Mouse (Mus musculus) CD4-positive, CD25-positive, alpha-beta regulatory T cell, adult 4 months (primary cell): Measurements from ENCODE around the gene Prc1. TPM values are rescaled to one million over a fixed set of nuclear protein-coding genes. Genes with fewer than 3 reads are reported as not detected.
"Not testable (repeated sequence)": the region's sequence is repeated elsewhere in the genome, so short reads cannot be mapped to it uniquely, and the experiment has no call there.

Experiments used
- ATAC-seq: one replicate; pipeline ENCODE4 v1.8.0; 2017
- polyA plus RNA-seq, 2 experiments: library from polyadenylated mRNA; unstranded; fragments of 100-300 nt; shearing (Covaris generic); gene quantifications; one replicate each; pipeline ENCODE4 v1.2.1; 2017

The Prc1 gene
- polyA plus RNA-seq, 2 experiments from 2014 or later, result 16.9 to 30.3 TPM

DNA sequence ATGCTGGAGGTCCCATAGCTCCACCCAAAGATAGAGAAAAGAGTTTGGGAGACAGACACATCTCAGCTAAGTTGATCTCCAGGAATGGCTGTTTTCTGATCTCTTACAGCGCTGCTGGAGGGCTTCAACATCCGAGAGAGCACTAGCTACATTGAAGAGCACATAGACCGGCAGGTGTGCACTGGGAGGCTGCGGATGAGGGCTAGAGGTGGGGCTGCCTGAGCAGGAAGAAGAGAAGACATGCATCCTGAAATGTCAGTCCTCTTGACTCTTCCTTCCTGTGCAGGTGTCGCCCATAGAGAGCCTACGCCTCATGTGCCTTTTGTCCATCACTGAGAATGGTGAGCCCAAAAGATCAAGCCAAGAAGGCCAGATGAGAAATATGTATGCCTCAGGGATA lies 8.5 kb upstream of the Prc1 start:
- ATAC-seq, result no peak

DNA sequence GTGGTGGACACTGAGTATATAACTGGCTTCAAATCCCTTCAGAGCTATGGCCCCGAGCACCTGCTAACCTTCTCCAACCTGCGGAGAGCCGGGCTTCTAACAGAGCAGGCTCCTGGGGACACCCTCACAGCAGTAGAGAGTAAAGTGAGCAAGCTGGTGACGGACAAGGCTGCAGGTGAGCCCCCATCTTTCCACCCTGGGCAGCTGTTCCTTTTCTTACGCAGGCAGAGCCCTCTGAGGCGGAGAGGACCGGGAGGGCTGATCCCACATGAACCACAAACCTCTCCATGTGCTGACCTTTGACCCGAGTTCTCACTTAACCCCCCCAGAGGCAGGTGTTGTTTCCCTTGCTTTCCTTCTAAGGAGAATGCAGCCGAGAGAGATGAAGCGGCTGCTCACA lies 6.5 kb upstream of the Prc1 start:
- no peak for ATAC-seq

DNA sequence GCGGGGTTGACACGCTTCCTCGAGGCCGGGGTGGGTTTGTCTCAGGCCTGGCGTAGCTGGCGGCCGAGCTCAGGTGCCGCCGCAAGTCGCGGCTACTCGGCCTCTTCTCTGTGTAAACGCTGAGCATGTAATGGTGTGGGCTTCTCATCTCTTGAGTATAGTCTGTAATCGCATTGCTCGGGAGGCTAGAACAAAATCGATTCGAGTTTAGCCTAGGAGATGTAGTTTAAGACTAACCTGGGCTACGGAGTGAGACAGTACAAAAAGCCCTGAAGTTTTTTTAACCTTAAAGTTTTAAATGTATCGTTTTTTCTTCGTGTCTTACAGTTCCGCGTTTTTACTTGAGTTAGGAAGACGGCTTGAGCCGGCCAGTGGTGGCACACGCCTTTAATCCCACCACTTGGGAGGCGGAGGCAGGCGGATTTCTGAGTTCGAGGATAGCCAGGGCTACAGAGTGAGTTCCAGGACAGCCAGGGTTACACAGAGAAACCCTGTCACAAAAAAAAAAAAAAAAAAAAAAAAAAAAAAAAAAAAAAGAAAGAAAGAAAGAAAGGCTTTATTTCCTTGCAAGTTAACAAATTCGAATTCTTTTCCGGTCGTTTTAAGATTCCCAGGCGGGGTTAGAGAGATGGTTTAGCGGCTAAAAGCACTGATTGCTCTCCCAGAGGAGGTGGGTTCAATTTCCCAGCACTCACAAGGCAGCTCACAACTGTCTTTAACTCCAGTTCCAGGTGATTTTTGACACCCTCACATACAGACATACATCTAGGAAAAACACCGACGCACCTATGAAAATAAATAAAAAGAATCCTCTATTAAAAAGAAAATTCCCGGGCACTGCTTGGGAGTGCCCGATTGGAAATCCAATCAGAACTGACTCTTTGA lies 756 bp downstream of the Prc1 start:
- peak; percentile 12 for ATAC-seq

DNA sequence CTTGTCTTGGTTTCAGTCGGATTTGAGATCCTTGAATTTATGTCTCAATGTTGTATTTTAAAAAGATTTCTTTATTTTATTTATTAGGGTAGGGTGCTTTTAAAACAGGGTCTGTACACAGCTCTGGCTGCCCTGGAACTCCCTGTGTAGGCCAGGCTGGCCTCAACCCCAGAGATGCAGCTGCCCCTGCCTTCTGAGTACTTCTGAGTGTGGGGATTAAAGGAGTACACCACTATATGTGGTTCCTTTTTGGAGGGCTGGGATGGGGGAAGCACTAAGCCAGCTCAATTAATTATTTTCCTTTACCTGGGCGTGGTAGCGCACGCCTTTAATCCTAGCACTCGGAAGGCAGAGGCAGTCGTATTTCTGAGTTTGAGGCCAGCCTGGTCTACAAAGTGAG lies 2.2 kb downstream of the Prc1 start:
- ATAC-seq, result no peak

DNA sequence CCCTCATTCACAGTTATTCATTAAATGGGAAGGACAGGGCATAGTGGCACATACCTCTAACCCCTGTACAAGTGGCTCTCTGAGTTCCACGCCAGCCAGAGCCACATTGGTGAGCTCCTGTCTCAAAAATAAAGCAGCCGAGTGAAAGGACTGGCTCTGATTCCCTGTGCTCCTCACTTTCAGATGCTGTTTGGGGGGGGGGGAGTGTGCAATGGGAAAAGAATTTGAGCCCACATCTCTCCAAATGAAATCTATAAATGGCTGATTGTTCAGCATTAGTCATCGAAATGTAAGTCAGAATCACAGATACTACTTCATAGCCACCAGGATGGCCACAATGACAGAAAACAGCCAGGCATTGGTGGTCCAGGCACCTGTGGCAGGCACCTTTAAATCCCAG lies 2.8 kb downstream of the Prc1 start:
- no peak for ATAC-seq

DNA sequence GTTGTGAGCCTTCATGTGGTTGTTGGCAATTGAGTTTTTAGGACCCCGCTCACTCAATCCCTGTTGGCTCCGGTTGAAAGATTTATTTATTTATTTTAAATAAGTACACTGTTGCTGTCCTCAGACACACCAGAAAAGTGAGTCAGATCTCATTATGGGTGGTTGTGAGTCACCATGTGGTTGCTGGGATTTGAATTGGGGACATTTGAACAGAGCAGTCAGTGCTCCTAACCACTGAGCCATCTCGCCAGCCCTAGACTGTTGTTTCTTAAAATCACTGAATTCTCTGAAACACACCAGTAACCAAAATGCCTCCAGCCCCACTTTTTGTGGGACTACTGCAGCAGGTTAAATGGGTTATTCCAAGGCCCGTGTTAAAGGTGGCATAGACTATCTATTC lies 4.5 kb downstream of the Prc1 start:
- ATAC-seq, result no peak

GRCm38 (mm10) chr7:80299568-80299967 lies 5.3 kb downstream of the Prc1 start:
- ATAC-seq, result peak; percentile 70

DNA sequence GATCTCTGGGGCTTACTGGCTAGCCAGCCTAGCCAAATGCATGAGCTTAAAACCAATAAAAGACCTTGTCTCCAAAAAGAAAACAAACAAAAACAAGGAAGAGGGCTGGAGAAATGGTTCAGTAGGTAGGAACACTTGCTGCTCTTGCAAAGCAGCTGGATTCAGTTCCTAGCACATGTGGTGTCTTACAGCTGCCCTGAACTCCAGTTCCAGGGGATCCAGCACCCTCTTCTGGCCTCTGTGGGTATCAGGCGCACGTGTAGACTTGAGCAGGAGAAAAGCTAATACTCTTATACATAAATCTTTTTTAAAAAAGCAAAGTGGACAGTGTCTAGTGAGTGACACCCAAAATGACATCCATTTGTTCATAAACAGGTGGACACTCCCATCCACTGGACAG lies 7.3 kb downstream of the Prc1 start:
- no peak for ATAC-seq

GRCm38 (mm10) chr7:80307766-80308165 lies 13.5 kb downstream of the Prc1 start:
- ATAC-seq, result no peak

DNA sequence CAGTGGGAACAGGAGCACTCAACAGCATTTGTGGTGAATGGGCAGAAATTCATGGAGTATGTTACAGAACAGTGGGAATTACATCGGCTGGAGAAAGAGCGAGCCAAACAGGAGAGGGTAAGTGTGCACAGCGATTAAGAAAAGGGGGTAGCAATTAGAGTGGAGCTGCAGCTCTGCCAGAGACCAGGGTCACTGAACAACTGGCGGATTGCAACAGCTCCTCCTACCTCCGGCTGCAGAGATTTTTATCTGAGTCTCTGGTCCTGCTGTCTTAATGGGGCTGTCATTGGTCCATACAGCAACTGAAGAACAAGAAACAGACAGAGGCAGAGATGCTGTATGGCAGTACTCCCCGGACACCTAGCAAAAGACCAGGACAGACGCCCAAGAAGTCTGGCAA lies 16.5 kb downstream of the Prc1 start:
- ATAC-seq, result no peak

DNA sequence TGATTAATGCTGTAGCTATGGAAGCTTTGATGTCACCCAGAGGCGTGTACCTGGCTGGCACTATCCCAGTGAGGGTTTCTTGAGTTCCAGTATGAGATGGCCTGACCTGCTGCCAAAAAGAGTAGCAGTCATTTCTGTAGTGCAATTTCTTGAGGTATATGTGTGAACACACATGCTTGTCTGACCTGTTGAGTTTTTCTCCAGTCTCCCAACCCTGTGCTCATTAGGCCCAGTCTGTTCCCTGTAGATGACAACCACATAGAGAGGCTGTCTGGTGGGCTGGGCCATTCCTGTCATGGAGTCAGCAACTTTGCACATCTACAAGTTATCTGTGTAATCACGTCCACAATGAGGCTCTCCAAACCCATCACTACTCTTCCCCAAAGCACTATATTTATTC lies 21.5 kb downstream of the Prc1 start:
- ATAC-seq, result no peak

DNA sequence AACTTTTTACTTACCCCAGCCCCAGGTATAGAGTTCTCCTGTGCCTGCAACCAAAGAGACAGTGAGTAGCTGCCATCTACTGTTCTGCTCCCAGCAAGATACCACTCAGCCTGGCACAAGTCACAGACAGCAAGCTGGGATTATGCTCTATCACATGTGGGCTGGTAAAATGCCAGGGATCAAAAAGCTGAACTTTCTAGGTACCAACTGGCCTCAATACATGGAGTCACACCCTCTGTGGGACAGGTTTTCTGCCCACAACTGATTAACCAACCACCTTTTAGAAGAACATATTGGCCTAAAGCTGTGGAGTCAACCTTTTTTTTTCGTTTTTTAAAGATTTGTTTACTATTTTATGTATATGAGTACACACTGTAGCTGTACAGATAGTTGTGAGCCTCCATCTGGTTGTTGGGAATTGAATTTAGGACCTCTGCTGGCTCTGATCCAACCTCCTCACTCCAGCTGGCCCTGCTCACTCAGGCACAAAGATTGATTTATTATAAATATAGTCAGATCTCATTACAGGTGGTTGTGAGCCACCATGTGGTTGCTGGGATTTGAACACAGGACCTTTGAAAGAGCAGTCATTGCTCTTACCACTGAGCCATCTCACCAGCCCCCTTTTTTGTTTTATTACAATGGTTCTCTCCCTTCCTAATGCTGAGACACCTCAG lies 23.3 kb downstream of the Prc1 start:
- no peak for ATAC-seq

- no peak for ATAC-seq
These were observed 24.4 kb downstream of the Prc1 start for GRCm38 (mm10) chr7:80318670-80319069.

GRCm38 (mm10) chr7:80319846-80320496 lies 25.7 kb downstream of the Prc1 start:
- no peak for ATAC-seq

DNA sequence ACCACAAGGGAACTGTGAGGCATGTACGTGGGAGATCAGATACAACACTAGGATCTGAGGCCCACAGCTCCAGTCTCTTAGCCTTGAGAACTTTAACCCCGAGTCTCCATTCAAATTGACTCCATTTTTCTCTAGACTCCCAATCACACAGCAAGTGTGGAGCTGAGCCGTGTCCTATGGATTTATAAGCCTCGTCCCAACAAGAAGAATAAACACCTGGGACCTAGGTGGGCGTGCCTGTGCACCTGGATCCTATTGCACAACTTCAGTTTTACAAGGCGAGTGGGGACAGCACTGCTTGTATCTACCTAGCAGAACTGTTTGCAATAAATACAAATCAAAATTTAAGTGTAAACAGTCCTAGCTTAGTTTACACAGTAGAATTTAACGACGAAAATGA lies 29.1 kb downstream of the Prc1 start:
- no peak for ATAC-seq

DNA sequence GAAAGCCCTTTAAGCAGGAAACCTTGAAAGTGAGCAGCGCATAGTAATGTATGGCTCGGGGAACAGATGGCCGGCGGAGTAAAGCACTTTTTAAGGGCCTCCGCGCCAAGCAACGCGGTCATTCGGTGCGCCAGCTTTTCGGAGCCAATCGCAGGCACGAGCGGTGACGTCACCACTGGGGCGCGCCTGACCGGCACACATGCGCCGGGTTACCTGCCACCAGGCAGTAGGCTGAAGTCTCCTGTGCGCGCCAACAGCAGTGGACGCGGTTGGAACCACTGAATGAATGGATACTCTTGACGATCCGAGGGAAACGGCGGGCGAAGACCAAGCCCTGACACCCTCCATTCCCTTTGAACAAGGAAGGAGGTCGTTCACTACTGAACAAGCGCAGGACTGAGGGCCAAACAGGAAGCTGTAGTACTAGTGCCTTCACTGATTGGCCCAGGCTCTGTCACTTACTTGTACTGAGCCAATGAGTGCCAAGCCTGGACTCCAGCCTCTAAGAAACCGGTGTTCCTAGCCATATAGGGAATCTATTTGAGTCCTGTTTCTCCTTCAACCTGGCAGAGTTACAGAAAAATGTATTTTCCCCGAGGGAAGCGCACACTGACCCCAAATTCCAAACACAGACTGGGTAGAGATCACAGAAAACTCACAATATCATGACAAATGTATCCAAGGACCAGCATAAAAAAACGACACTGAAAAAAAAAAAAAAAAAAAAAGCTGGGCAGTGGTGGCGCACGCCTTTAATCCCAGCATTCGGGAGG lies 30.0 kb downstream of the Prc1 start, which contains the start of gene Rccd1:
Gene Rccd1, minus strand, starts transcription at position 412 of the 773 bp plus-strand sequence.
- peak; percentile 98 for ATAC-seq

DNA sequence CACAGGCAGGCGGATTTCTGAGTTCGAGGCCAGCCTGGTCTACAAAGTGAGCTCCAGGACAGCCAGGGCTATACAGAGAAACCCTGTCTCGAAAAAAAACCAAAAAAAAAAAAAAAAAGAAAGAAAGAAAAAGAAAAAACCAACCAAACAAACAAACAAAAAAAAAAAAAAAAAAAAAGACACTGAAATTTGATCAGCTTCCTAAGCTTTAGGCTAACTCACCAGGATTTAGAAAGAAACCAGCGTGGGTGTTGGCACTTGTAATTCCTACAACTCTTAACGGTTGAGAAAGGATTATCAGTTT lies 30.5 kb downstream of the Prc1 start:
- not testable (repeated sequence) for ATAC-seq

GRCm38 (mm10) chr7:80325292-80325868 lies 31.1 kb downstream of the Prc1 start:
- ATAC-seq, result no peak

- no peak for ATAC-seq
These were observed 31.8 kb downstream of the Prc1 start for GRCm38 (mm10) chr7:80326076-80326475.

DNA sequence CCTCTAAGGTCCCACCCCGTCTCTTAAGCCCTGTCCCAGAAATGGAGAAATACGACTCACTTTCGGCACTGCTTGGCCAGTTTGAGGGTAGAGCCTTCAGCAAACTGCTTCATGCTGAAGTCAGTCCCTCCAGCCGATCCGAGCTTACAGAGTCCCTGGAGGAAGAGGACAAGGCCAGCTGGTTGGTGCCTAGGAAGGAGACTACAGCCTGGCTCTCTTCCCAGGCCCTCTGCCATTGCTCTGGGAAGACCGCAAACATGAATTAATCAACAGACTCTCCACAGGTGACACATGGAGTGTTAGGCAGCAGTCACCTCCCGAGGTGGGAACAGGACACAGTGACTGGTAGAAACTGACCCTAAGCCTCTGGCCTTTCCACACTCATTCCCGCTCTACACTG lies 36.0 kb downstream of the Prc1 start:
- ATAC-seq, result no peak

DNA sequence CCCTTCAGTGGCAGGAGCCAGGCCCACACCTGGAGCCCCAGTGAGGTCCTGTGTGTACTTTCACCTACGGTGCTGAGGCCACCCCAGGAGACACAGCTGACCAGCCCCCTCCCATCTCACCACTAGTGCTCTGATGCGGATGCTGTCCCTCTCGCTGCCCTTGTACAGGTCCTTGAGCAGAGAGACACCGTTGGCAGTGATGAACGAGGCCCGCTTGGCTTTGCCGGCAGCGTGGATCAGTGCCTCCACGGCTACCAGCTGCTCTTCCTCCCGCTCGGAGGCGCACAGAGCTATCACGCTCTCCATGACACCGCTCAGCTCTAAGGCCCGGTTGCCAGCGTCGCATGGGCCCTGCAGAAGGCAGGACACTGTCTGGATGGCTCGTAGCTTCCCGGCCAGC lies 37.2 kb downstream of the Prc1 start:
- ATAC-seq, result no peak

DNA sequence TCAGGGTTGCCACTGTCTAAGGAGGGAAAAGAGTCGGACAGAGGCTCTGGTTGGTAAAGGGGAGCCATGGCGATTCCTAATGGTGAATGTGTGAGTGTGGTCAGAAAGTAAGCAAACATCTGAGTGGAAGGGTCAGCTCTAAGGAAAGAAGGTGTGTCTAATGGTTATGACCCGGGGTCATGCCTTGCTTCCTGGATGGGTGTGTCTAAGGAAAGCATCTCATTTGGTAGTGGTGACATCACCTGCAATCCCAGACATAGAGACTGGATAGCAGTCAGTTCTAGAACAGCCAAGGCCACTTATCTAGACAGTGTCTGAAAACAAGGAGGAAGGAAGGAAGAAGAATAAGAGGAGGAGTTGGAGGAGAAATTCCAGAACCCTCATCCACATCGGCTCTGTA lies 40.6 kb downstream of the Prc1 start:
- ATAC-seq, result no peak

DNA sequence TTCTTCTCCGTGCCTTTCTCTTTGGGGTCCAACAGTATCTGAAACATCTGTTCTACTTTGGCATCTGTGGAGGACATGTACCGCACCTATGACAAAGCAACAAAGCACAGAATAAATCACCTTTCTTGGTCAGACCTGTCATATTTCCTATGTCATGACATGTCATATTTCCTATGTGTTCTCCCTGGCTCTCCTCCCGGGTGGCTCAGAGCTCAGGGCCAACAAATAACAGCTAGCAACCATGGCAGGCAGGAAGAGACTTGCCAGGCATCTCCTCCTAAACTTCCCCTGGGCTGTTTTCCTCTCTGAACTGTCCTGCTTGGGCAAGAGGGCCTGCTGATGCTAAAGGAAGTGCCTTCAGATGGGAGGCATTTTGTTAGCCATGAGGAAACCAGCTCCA lies 42.7 kb downstream of the Prc1 start:
- ATAC-seq, result no peak
